ENCODE assay signal across 7 mouse cellular contexts in genomic region chr10:42295028-42295427, GRCm38 (mm10). TPM values are rescaled to one million over a fixed set of nuclear protein-coding genes. Genes with fewer than 3 reads are reported as not detected.
DNase-seq lines count a peak whose midpoint lies in the region; ATAC-seq and TF ChIP-seq lines count a peak whose summit lies in the region.

No protein-coding gene starts in this region.

- H3K9ac ChIP-seq in kidney, postnatal 0 days (ENCODE audit: low read depth, low read length), result no peak overlapping the region
- no peak overlapping the region for H3K9ac ChIP-seq in liver, embryonic 14.5 days (replicated peaks)

- no peak for TF ChIP-seq POLR2A in bone marrow macrophage, adult 2 months (IDR thresholded peaks at IDR 0.05; ENCODE audit: borderline replicate concordance, low read depth, low read length)
- TF ChIP-seq POLR2A in small intestine, adult 2 months (IDR thresholded peaks at IDR 0.05; ENCODE audit: low read depth, low read length), result no peak

- H3K4me1 ChIP-seq in kidney, postnatal 0 days (replicated peaks; ENCODE audit: insufficient read depth, low read length), result 0 out of 2 replicates have a peak, but pooled peaks cover 2% of the 10 kb centered on the region
- H3K4me1 ChIP-seq in bone marrow macrophage, adult 2 months (ENCODE audit: control insufficient read depth, insufficient read depth, low read length), result peaks cover 21% of the 10 kb centered on the region
- H3K4me1 ChIP-seq in liver, embryonic 14.5 days (replicated peaks; ENCODE audit: control insufficient read depth in 2 of 2, insufficient read depth in 2 of 2, low read length in 1 of 2), result peaks cover 7 to 18% of the 10 kb centered on the region in 2 experiments
- H3K4me1 ChIP-seq in small intestine, adult 2 months (ENCODE audit: control insufficient read depth, insufficient read depth, insufficient read length, low read length), result no peaks in the 10 kb centered on the region

- WGBS in kidney, postnatal 0 days, result 4% methylated on average over 1 of the region's 1 CpGs
- WGBS in liver, embryonic 14.5 days (ENCODE audit: insufficient replicate concordance), result 5% methylated on average over 1 of the region's 1 CpGs
- WGBS in small intestine, adult 2 months, result 4% methylated on average over 1 of the region's 1 CpGs

- H3K4me3 ChIP-seq in kidney, postnatal 0 days (replicated peaks; ENCODE audit: low read depth, low read length), result no peak overlapping the region
- no peak overlapping the region for H3K4me3 ChIP-seq in bone marrow macrophage, adult 2 months (ENCODE audit: insufficient read depth, low read length)
- no peak overlapping the region for H3K4me3 ChIP-seq in liver, embryonic 14.5 days (ENCODE audit: insufficient read depth in 1 of 2, low read depth in 2 of 2, low read length in 2 of 2)
- H3K4me3 ChIP-seq in small intestine, adult 2 months (ENCODE audit: low read depth, low read length), result no peak overlapping the region

- no peak for TF ChIP-seq EP300 in liver, embryonic 14.5 days (IDR thresholded peaks at IDR 0.05; ENCODE audit: low read depth)

- H3K36me3 ChIP-seq in kidney, postnatal 0 days (ENCODE audit: insufficient read depth, low read length), result no peaks in the 10 kb centered on the region
- H3K36me3 ChIP-seq in liver, embryonic 14.5 days (replicated peaks; ENCODE audit: control insufficient read depth, insufficient read depth, low read depth), result no peaks in the 10 kb centered on the region
- H3K36me3 ChIP-seq in small intestine, adult 2 months (ENCODE audit: control insufficient read depth, insufficient read depth, low read length), result no peaks in the 10 kb centered on the region

- peak; percentile 85 for DNase-seq in kidney, postnatal 0 days (ENCODE audit: low spot score)
- no peak for DNase-seq in kidney, postnatal 10 days
- DNase-seq in ES-CJ7 (ENCODE audit: low read depth, low spot score), result peak; percentile 46
- DNase-seq in liver, embryonic 14.5 days (ENCODE audit: low read depth in 3 of 3, low spot score in 3 of 3), result peak in 2 of 3 experiments; percentile 58 to 66
- no peak for DNase-seq in left cerebral cortex, postnatal 36 days (ENCODE audit: low spot score in 2 of 2)

- H3K27ac ChIP-seq in kidney, postnatal 0 days, result no peak overlapping the region
- no peak overlapping the region for H3K27ac ChIP-seq in bone marrow macrophage, adult 2 months (ENCODE audit: insufficient read depth, low read depth, low read length)
- no peak overlapping the region for H3K27ac ChIP-seq in liver, embryonic 14.5 days
- H3K27ac ChIP-seq in small intestine, adult 2 months (ENCODE audit: insufficient read depth, low read depth, low read length), result no peak overlapping the region

- peak; percentile 84 for TF ChIP-seq CTCF in kidney, postnatal 0 days (IDR thresholded peaks at IDR 0.05; ENCODE audit: low read depth)
- TF ChIP-seq CTCF in bone marrow macrophage, adult 2 months (IDR thresholded peaks at IDR 0.05; ENCODE audit: low read depth, low read length), result peak; percentile 24; the same call in 1 of the 2 replicates
- TF ChIP-seq CTCF in liver, embryonic 14.5 days (IDR thresholded peaks at IDR 0.05; ENCODE audit: low read depth), result peak; percentile 80
- peak; percentile 28; the same call in 1 of the 2 replicates for TF ChIP-seq CTCF in small intestine, adult 2 months (IDR thresholded peaks at IDR 0.05; ENCODE audit: extremely low read depth, insufficient read length, insufficient replicate concordance, low read depth, low read length)

- no peak overlapping the region for H3K4me2 ChIP-seq in kidney, postnatal 0 days (ENCODE audit: low read length)
- H3K4me2 ChIP-seq in liver, embryonic 14.5 days (ENCODE audit: low read depth), result no peak overlapping the region

- H3K27me3 ChIP-seq in kidney, postnatal 0 days (ENCODE audit: insufficient read depth, low read length), result no peaks in the 10 kb centered on the region
- H3K27me3 ChIP-seq in liver, embryonic 14.5 days (ENCODE audit: control insufficient read depth, insufficient read depth, low read length), result no peaks in the 10 kb centered on the region
- H3K27me3 ChIP-seq in small intestine, adult 2 months (ENCODE audit: control insufficient read depth, insufficient read depth, low read length), result no peaks in the 10 kb centered on the region

- H3K9me3 ChIP-seq in kidney, postnatal 0 days (replicated peaks; ENCODE audit: low read length), result no peaks in the 10 kb centered on the region
- H3K9me3 ChIP-seq in liver, embryonic 14.5 days (ENCODE audit: control insufficient read depth, low read length), result no peaks in the 10 kb centered on the region

- intact Hi-C loops in left cerebral cortex, postnatal 36 days (cut with DNase I), result loop anchor here (1.0 to 10.0 kb wide), 3 partner anchors 315 to 600 kb away; no protein-coding TSS in a partner anchor

- ATAC-seq in kidney, postnatal 0 days (replicated peaks; ENCODE audit: low FRiP score, low read depth), result 0 out of 2 replicates have a peak, but pooled peaks have one; percentile 27
- ATAC-seq in liver, embryonic 14.5 days (ENCODE audit: insufficient read depth), result no peak

RNA-seq across cellular contexts. Expression of gene Foxo3, which starts 18.5 kb away (rescaled TPM):
- polyA plus RNA-seq in kidney, postnatal 0 days (2015; fragmentation: Nextera tagmentation; extraction: Ambion mirVana), result 8.7 and 9.7 TPM in 2 replicates
- 34.6 and 39.7 TPM in 2 replicates for polyA plus RNA-seq in bone marrow macrophage, adult 2 months (2012; ENCODE audit: insufficient read depth, insufficient read length, missing spikeins)
- 15.6 and 15.9 TPM in 2 replicates for polyA plus RNA-seq in liver, embryonic 14.5 days (2012; rRNA removed)
- 17.6 and 19.3 TPM in 2 replicates for polyA plus RNA-seq in liver, embryonic 14.5 days (2014; fragmentation: Nextera tagmentation; extraction: Ambion mirVana)
- polyA plus RNA-seq in small intestine, adult 2 months (2012; rRNA removed), result 25.5 and 49.5 TPM in 2 replicates
- 10 to 100 TPM; 73.1 to 78.6 TPM for total RNA-seq in left cerebral cortex, postnatal 36 days (2021)

Comparison
In these comparisons a context has a peak if more than half of its experiments do, and no peak if none do; other contexts are left out.
1. DNase-seq: peak in kidney, postnatal 0 days (single experiment), ES-CJ7 (single experiment) and liver, embryonic 14.5 days (2 of 3); none in kidney, postnatal 10 days (single experiment) and left cerebral cortex, postnatal 36 days (0 of 2).
2. CTCF ChIP-seq: peak in every context shown above with its lines; median percentile 84 in kidney, postnatal 0 days; 80 in liver, embryonic 14.5 days; 28 in small intestine, adult 2 months; 24 in bone marrow macrophage, adult 2 months.